Mouse (Mus musculus) megakaryocyte-erythroid progenitor cell, adult 5-6 weeks (primary cell): ENCODE measurements around the gene Lig3. TPM values are rescaled to one million over a fixed set of nuclear protein-coding genes. Genes with fewer than 3 reads are reported as not detected.
"Not testable (repeated sequence)": the region's sequence is repeated elsewhere in the genome, so short reads cannot be mapped to it uniquely, and the experiment has no call there.

Source experiments
- ATAC-seq: replicated peaks from 2 replicates; pipeline ENCODE4 v1.8.0; 2016; ENCODE audit warnings: mild to moderate bottlenecking, inconsistent platforms; ENCODE audit not compliant: severe bottlenecking, poor library complexity, low FRiP score, low TSS enrichment
- total RNA-seq, 2 experiments: library from RNA; stranded (forward) in 1 of 2; stranded (reverse) in 1 of 2; fragments of 200-1000, 215-1000 nt in 1 of 2; fragments of >200 nt in 1 of 2; fragmentation: Nextera tagmentation in 1 of 2; gene quantifications; 2 replicates each; pipeline ENCODE4 v1.2.3; 2014 to 2017

The Lig3 gene
- total RNA-seq, 2 experiments from 2014 or later = 31.5 to 52.1 TPM

GRCm38 (mm10) chr11:82820788-82821456, 40.0 kb downstream of the Lig3 start:
- no peak for ATAC-seq

- ATAC-seq = no peak
Observed at GRCm38 (mm10) chr11:82826818-82827217, 45.9 kb downstream of the Lig3 start.

GRCm38 (mm10) chr11:82831008-82831893, 50.3 kb downstream of the Lig3 start:
- no peak for ATAC-seq

- not testable (repeated sequence) for ATAC-seq
Observed at GRCm38 (mm10) chr11:82832402-82832801, 51.5 kb downstream of the Lig3 start.

- ATAC-seq = no peak
Observed at GRCm38 (mm10) chr11:82833929-82834328, 53.0 kb downstream of the Lig3 start.

- not testable (repeated sequence) for ATAC-seq
Observed at GRCm38 (mm10) chr11:82834359-82834758, 53.5 kb downstream of the Lig3 start.

GRCm38 (mm10) chr11:82835616-82836432, 54.9 kb downstream of the Lig3 start:
- ATAC-seq = no peak

- ATAC-seq = no peak
Observed at GRCm38 (mm10) chr11:82837192-82837591, 56.3 kb downstream of the Lig3 start.

GRCm38 (mm10) chr11:82837848-82838247, 56.9 kb downstream of the Lig3 start:
- no peak; the same call in 1 of the 2 replicates for ATAC-seq

- ATAC-seq = no peak
Observed at GRCm38 (mm10) chr11:82838511-82838910, 57.6 kb downstream of the Lig3 start.

GRCm38 (mm10) chr11:82844771-82845414, 64.0 kb downstream of the Lig3 start:
- no peak for ATAC-seq

GRCm38 (mm10) chr11:82845415-82846078, 64.6 kb downstream of the Lig3 start:
- ATAC-seq = peak; percentile 70

GRCm38 (mm10) chr11:82846079-82846436, 65.2 kb downstream of the Lig3 start:
- peak; percentile 62 for ATAC-seq

- no peak for ATAC-seq
Observed at GRCm38 (mm10) chr11:82846938-82847337, 66.0 kb downstream of the Lig3 start.

- peak; percentile 86 for ATAC-seq
Observed at GRCm38 (mm10) chr11:82847571-82848000, 66.7 kb downstream of the Lig3 start.

- no peak for ATAC-seq
Observed at GRCm38 (mm10) chr11:82850259-82850658, 69.4 kb downstream of the Lig3 start.

GRCm38 (mm10) chr11:82852115-82852514, 71.2 kb downstream of the Lig3 start:
- ATAC-seq = no peak

GRCm38 (mm10) chr11:82852540-82852939, 71.6 kb downstream of the Lig3 start:
- ATAC-seq = no peak

- no peak for ATAC-seq
Observed at GRCm38 (mm10) chr11:82852958-82853357, 72.0 kb downstream of the Lig3 start.
